Mouse (Mus musculus) liver, adult (tissue): ENCODE measurements around the gene Il27ra.
A peak's percentile ranks its signal among the peaks of the same experiment; 100 is the strongest.

Source experiments
- GATA4 ChIP-seq: IDR thresholded peaks from 2 replicates; pipeline ENCODE4 v1.6.1; 2014; ENCODE audit warnings: mild to moderate bottlenecking, low read length; ENCODE audit not compliant: insufficient replicate concordance

Il27ra gene

DNA sequence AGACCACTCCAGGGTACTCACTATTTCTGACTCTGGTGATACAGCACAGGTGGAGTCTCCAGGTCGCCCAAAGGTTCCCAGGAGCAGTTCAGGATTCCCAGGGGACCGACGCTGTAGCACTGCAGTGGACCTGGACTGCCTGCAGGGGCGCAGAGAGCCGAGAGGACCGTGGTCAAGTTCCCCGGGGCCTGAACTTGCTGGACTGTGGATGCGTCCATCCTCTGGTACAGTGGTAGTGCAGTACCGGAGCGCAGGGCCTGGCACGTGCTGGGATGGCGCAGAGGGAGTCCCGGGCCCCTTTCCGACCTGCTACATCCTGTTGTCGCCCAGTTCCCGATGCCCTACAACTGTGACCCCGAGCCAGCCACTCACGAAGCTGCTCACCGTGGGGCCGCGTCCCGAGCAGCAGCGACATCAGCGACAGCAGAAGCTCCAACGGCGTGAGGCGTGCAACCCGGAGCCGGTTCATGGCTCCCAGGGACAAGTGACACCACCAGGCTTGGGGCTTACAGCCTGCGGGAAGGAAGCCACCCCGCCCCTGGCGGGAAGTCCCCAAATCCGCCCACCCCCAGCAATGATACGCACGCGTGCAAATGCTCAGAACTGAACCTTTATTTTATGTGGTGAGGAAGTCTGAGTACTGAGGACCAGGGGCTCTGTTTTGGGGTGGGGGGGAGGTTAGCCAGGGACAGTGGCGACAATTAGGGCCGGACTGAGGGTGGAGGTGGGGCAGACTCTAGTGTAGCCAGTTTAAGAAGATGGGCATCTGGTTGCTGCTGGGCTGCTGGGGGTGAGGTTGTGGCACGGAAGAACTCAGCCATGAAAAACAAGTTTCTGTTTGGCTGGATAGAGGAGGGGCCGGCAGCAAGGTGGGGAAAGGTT is at the start of gene Il27ra:
TSS of gene Il27ra (minus strand) at position 524 of the 882 bp plus-strand sequence.
- no peak; the same call in 1 of the 2 replicates for TF ChIP-seq GATA4

DNA sequence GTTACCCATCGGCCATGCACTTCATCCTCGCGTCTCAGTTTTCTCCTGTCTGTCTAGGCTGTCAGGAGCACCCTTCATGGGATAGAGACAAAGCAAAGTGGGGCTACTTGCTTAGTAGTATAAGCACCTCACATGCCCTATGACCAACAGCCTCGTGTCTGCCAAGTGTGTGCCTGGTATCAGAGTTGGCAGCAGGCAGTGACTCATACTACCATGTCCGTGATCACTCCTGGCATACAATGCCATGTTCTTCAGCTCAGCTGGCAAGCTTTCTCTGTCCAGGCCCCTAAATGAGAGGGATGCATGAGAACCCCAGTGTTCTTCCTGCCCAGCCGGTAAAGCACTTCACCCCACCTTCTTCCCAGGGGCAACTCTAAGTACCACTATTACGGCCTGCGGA is 48.2 kb upstream of the Il27ra start:
- no peak for TF ChIP-seq GATA4

DNA sequence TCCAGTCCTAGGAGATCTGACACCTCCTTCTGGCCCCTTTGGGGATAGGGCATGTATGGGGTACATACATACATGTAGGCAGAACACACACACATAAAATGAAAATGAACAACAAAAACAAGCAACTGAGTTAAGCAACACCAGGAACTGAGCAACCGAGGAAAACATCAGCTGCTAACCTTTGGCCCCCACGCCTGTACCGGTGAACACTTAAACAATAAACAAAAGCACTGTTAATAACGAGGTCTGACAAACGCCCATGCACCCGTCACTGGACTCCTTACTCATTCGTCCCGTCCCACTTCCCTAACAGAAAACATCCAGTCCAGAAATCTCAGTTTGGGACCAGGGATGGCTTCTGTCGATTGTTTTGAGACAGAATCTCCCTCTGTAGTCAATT is 46.9 kb upstream of the Il27ra start:
- no peak for TF ChIP-seq GATA4

DNA sequence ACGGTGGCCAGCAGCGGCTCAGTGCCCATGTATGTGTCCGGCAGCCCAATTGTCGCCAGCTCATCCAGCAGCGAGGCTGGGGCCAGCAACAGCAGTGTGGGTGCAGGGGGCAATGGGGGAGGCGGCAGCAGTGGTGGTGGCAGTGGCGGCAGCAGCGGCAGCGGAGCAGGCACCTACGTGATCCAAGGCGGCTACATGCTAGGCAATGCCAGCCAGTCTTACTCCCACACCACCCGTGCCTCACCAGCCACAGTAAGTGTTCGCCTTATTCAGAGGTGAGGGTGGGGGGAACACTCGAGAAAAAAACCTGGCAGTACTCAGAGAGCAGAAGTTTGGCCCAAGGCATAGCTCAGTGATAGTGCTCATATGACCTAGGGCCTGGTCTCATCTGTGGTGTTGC is 45.4 kb upstream of the Il27ra start:
- TF ChIP-seq GATA4: no peak

DNA sequence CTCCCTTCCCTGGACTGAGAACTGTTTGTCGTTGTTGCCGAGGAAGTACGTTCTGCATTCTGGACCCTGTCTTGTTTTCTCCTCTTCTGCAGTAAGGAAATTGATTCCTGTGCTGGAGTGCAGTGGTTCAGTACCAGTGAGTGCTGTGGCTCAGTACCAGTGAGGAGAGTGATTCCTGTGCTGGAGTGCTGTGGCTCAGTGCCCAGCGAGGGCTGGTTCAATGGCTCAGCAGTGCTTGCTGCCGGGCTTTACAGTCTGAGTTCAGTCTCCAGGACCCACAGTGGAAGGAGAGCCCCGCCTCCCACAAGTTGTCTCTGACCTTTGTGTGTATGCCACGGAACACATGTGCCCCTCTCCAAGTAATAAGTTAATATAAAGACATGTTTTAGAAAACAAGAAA is 44.8 kb upstream of the Il27ra start:
- no peak for TF ChIP-seq GATA4

DNA sequence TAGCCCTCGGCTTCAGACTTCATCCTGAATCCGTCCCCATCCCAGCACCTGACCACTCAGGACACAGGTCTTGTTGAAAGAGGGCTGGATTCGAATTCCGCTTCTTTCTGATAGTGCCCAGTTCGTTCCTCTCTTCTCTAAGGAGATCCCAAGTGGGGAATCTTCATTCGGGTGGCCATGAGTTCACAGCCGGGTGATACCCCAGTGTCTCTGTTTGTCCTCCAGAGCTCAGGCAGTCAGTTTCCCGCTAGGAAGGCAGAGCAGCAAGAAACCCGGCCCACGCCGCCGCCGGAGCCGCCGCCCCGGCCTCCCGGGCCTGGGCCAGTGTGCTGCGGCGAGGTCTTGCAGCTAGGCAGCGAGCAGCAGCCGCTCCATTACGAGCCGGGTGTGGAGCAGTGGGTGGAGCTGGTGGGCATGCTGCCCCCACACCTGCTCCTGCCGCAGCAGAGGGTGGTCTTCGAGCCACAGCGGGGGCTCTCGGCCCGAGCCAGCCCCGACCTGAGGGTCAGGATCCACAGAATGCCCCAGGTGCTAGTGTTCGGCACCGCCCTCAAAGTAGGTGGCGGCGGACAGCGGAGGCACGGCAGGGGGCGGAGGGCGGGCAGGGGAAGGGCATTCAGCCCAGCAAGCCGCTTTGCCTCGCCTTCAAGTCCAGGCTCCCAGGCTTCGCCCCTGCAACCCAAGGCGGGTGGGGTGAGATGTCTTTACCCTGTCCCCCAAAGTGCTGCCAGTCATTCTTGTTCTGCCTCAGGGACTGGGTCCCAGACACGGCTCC is 42.1 kb upstream of the Il27ra start:
- no peak; the same call in 1 of the 2 replicates for TF ChIP-seq GATA4

DNA sequence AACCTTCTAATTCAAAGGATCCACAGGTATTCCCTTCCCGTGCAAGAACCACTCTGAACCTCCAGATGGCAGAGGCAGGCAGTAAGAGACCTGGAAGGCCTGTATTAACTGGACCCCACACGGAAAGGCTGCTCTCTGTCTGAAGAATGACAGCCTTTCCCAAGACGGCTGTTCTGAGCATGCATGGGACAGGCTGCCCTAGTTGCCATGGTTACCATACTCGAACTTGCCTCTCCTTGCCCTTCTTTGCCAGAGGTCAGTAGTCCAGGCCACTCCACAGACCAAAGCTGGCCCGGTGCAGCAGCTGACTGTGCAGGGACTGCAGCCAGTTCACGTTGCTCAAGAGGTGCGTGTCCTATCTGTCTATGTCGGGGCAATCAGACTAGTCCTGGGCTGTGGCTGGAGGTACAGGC is 41.4 kb upstream of the Il27ra start:
- peak; percentile 23; the same call in 1 of the 2 replicates for TF ChIP-seq GATA4

DNA sequence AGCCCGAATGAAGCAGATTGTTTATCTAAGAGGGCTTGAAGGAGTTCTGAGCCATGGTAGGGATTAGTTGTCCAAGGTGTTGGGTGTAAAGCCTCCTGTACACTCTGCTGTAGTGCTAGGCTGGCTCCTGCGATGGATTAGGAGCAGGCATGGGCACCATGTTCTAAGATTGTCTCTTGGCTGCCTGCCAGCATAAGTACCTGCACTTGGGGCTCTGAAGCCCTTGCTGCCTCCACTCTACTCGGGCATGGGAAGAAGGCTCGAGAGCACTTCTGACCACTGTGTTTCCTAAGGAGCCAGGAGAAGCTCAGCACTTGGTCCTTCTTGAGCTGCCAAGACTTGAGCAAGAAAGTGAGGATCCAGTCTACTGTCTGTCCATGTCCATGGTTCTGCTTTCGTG is 36.8 kb upstream of the Il27ra start:
- no peak for TF ChIP-seq GATA4

DNA sequence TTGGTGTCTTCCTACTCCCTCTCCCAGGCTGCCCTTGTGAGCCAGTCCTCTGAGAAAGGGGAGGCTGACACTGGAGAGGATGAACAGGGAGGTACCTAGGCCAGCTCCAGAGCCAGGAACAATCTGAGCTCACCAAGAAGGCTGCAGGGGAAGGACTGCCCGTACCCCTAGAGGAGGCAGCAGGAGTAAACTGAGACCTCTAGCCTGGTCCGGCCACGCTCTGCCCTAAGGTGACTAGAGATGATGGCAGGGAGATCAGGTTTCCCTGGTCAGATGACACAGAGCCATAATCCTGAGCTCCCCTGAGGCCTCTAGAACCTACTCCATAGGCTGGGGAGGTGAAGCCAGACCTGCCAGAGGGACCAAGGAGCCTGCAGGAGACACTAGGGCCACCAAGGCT is 34.5 kb upstream of the Il27ra start:
- no peak for TF ChIP-seq GATA4

DNA sequence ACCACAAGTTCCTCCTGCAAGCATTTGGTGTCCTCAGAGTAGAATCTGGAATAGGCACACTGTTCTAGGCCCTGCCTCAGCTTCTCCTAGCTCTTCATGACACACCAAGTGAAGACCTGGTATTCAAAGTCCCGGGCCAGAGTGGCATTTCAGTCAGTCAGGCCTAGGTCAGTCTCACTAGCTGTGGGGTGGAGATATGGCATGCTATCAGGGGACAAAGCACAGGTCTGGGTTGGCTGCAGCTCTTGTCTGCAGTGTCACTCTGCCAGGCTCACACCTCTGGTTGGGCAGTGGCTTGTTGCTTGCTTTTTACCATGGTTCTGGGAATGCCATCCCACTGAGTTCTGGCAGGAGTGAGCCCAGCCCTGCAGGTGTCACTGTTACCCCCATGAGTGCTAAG is 34.0 kb upstream of the Il27ra start:
- no peak for TF ChIP-seq GATA4

DNA sequence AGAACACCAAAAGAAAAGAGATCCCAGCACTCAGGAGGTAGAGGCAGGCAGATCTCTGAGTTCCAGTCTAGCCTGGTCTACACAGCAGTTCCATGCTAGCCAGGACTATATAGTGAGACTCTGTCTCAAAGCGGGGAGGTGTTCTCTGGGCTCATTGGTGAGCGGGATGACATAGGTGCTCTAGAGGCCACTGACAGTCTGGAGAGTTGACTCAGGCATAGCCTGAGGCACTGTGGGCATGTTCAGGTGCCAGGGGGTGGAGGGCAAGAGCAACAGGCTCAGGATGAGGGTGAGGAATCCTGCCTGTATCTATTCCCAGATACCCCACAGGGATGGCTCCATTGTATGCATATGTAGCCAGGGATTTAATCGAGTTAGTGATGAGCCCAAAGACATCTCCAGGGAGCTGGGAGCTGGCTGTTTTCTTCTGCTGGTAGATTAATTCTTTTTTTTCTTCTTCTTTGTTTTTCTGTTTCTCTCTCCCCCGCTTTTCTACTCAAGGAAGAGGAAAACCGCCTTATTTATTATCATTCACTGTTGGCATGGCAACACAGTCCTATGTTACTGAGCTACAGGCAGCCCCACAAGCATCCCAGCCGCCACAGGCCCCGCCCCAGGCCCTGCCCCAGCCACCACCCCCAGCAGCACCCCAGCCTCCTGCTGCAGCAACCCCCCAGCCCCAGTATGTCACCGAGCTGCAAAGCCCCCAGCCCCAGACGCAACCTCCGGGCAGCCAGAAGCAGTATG is 31.0 kb upstream of the Il27ra start:
- TF ChIP-seq GATA4: no peak

DNA sequence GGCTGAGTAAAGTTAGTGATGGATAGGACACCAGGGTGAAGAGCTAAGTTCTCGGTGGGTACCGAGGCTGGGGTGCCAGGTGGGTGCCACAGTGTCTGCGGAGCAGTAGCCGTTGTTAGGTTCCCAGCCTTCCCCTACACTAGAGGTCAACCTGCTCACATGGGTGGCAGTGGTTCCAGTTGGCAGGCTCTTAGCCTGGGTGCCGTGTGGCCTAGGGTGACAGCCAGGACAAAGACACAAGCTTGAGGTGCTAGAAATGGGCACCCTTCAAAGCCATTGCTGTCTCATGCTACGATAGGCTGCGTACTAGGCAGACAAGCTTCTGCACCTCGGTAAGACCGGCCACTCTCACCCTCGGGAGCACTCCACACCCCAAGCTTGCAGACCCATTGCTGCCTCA is 29.9 kb upstream of the Il27ra start:
- TF ChIP-seq GATA4: no peak

DNA sequence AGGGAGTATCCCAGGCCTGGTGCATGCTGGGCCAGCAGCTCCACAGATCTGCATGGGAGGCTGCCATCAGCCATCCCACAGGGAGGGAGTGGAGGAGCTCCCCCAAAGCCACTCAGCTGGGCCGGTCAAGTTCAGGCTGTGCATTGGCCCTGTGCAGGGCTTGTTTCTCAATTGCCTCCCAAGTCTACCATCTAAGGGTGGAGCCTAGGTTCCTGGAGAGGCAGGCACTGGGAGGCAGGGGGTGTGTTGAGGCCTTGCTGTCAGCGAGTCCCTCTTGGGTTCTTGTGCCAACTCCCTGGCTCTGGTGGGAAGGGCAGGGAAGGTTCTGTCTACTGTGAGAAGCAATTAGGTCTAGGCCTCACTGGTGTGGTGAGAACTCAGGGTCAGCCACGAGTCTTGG is 29.5 kb upstream of the Il27ra start:
- TF ChIP-seq GATA4: no peak

DNA sequence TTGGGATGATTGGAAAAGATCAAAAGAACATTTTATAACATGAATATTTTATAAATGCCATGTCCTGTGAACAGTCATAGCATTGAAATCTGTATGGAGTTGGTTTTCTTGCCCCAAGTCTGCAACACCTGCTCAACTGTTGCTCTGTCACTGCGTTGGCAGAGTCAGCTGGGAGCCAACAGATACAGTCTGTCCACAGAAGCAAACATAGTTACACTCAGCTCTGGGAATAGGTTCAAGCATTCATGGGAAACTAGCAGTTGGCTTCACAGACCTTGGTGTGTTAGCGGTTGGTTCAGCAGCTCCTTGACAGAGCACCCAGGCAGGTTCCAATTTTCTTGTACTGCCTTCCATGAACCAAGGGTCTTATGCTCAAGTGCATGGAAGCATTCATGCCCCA is 28.3 kb upstream of the Il27ra start:
- TF ChIP-seq GATA4: no peak

DNA sequence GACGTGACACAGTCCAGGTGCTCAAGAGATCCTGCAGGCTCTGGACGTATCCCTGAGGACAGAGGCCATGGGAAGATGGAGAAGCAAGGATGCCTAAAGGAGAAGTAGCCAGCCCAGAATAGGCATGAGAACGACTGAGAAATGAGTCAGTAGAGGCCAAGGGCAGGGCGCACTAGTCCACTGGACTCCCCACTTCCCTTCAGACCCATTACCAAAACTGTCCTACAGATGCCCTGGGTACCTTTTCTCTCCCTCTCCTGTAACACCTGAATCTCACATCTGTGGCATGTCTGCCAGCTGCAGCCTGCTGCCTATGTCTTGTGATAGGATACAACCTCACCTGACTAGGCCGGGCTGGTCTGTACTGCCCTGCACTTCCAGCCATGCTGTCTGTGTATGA is 27.9 kb upstream of the Il27ra start:
- no peak for TF ChIP-seq GATA4
